Mouse (Mus musculus) heart, adult 2 months (tissue): Measurements from ENCODE around the gene Kcna6.

Experiments
- EP300 ChIP-seq: fragments of 200-500 bp; IDR thresholded peaks from 2 replicates; pipeline ENCODE4 v1.6.1; 2011; ENCODE audit warnings: low read depth, low read length, control low read depth; ENCODE audit not compliant: insufficient read depth
- POLR2A ChIP-seq: fragments of 200-500 bp; IDR thresholded peaks from 2 replicates; pipeline ENCODE4 v1.6.1; 2011; ENCODE audit warnings: mild to moderate bottlenecking, low read depth, low read length, control low read depth; ENCODE audit not compliant: insufficient read depth

DNA sequence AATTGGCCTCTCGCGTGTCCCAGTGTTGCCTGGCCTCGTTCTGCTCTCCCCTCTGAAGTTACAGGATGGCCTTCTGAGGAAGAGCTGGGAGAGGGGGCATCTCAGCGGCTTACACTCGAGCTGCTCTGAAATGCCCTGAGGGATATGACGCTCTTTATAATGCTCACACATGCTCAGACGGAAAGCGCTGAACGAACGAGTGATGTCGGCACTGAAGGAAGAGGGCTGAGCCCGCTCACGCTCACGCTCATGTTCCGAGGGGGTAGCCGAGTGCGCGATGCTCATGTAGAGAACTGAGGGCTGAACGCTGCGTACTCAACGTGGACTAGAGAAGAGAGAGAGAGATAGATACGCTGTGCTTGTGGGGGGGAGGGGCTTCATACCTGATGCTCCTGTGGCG, 39.3 kb downstream of the Kcna6 start:
- TF ChIP-seq POLR2A: no peak
- TF ChIP-seq EP300: no peak
